Mouse (Mus musculus) naive thymus-derived CD4-positive, alpha-beta T cell, adult 5 months (primary cell): ENCODE measurements around the gene Hist1h1d. TPM values are rescaled to one million over a fixed set of nuclear protein-coding genes. Genes with fewer than 3 reads are reported as not detected.

Source experiments
- polyA plus RNA-seq: library from polyadenylated mRNA; unstranded; fragments of 100-300 nt; shearing (Covaris generic); gene quantifications from one replicate; pipeline ENCODE4 v1.2.1, GENCODE M21; 2017

The Hist1h1d gene
- polyA plus RNA-seq, 1 experiment from 2014 or later, result 0.37 TPM

Other genes with a start within 250 kb of the Hist1h1d start
- 10.4 TPM for gene Zfp322a, start 184.1 kb upstream of the Hist1h1d start, polyA plus RNA-seq
- gene Abt1, start 129.4 kb upstream of the Hist1h1d start, polyA plus RNA-seq, result 18.0 TPM
- gene Btn1a1, start 87.4 kb upstream of the Hist1h1d start, polyA plus RNA-seq, result not detected
- not detected for gene Btn2a2, start 64.4 kb upstream of the Hist1h1d start, polyA plus RNA-seq
- 6.2 TPM for gene Hist1h4h, start 22.2 kb upstream of the Hist1h1d start, polyA plus RNA-seq
- gene Hist1h2af, start 19.4 kb upstream of the Hist1h1d start, polyA plus RNA-seq, result not detected
- gene Hist1h3g, start 17.8 kb upstream of the Hist1h1d start, polyA plus RNA-seq, result not detected
- 0.42 TPM for gene Hist1h2bh, start 9.9 kb upstream of the Hist1h1d start, polyA plus RNA-seq
- 1.5 TPM for gene Hist1h3f, start 9.2 kb upstream of the Hist1h1d start, polyA plus RNA-seq
- not detected for gene Hist1h4f, start 1.6 kb upstream of the Hist1h1d start, polyA plus RNA-seq
- gene Hist1h3e, start 9.1 kb downstream of the Hist1h1d start, polyA plus RNA-seq, result 5.2 TPM
- 1.9 TPM for gene Hist1h2ae, start 18.0 kb downstream of the Hist1h1d start, polyA plus RNA-seq
- 1.2 TPM for gene Hist1h2bg, start 18.1 kb downstream of the Hist1h1d start, polyA plus RNA-seq
- gene Hist1h2bf, start 20.9 kb downstream of the Hist1h1d start, polyA plus RNA-seq, result not detected
- gene Hist1h2ad, start 21.1 kb downstream of the Hist1h1d start, polyA plus RNA-seq, result not detected
- 0.40 TPM for gene Hist1h3d, start 22.5 kb downstream of the Hist1h1d start, polyA plus RNA-seq
- 19.6 TPM for gene Hist1h4d, start 28.3 kb downstream of the Hist1h1d start, polyA plus RNA-seq
- gene Hist1h2be, start 67.9 kb downstream of the Hist1h1d start, polyA plus RNA-seq, result 1.4 TPM
- 7.9 TPM for gene Hist1h1e, start 69.3 kb downstream of the Hist1h1d start, polyA plus RNA-seq
- 2.4 TPM for gene Hist1h2ac, start 130.7 kb downstream of the Hist1h1d start, polyA plus RNA-seq
- gene Hist1h2bc, start 130.9 kb downstream of the Hist1h1d start, polyA plus RNA-seq, result 9.8 TPM
- gene Hist1h1t, start 142.6 kb downstream of the Hist1h1d start, polyA plus RNA-seq, result not detected
- 9.2 TPM for gene Hist1h4c, start 145.2 kb downstream of the Hist1h1d start, polyA plus RNA-seq
- not detected for gene Hfe, start 157.6 kb downstream of the Hist1h1d start, polyA plus RNA-seq
- gene Hist1h1c, start 185.5 kb downstream of the Hist1h1d start, polyA plus RNA-seq, result 41.7 TPM
- not detected for gene Hist1h3c, start 192.3 kb downstream of the Hist1h1d start, polyA plus RNA-seq
- not detected for gene Hist1h2bb, start 193.5 kb downstream of the Hist1h1d start, polyA plus RNA-seq
- 1.9 TPM for gene Hist1h2ab, start 197.9 kb downstream of the Hist1h1d start, polyA plus RNA-seq
- not detected for gene Hist1h3b, start 199.0 kb downstream of the Hist1h1d start, polyA plus RNA-seq
- 7.2 TPM for gene Hist1h4b, start 203.8 kb downstream of the Hist1h1d start, polyA plus RNA-seq
- 1.1 TPM for gene Hist1h4a, start 208.0 kb downstream of the Hist1h1d start, polyA plus RNA-seq
- gene Hist1h3a, start 209.1 kb downstream of the Hist1h1d start, polyA plus RNA-seq, result 5.4 TPM
- not detected for gene Hist1h1a, start 210.4 kb downstream of the Hist1h1d start, polyA plus RNA-seq
- gene Trim38, start 216.7 kb downstream of the Hist1h1d start, polyA plus RNA-seq, result not detected